Mouse (Mus musculus) lung, adult 2 months (tissue): ENCODE measurements around the gene Synj2.

Experiments used
- CTCF ChIP-seq: fragments of 200-500 bp; IDR thresholded peaks from 2 replicates; pipeline ENCODE4 v1.5.1; 2011; ENCODE audit warnings: mild to moderate bottlenecking, low read length, control low read depth; ENCODE audit not compliant: insufficient read depth
- POLR2A ChIP-seq: fragments of 200-500 bp; IDR thresholded peaks from 2 replicates; pipeline ENCODE4 v1.6.1; 2011; ENCODE audit warnings: low read depth, mild to moderate bottlenecking, control low read depth, low read length, borderline replicate concordance; ENCODE audit errors: extremely low read depth

DNA sequence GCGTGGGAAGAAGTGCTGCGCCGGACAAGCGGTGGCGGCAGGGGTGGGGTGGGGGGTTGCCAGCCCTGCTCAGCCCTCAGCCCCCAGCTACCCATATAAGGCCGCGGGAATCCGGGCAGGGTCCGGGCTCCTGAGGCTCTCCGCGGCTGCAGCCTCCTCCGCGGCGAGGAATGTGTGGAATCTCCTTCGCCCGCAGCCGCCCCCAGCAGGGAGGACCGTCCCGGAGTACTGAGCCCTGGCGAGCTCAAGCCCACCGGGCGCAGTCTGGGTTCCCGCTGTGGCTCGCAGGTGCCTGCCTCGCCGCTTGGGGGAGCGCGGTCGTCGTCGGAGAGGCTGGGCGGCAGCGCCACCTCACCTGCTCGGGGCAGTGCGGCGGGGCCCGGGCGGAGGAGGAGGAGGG, 288 bp upstream of the Synj2 start:
- peak; percentile 53 for TF ChIP-seq CTCF
- TF ChIP-seq POLR2A, result no peak
